Mouse (Mus musculus) heart, postnatal 0 days (tissue): ENCODE results near the gene Nr2c1. TPM values are rescaled to one million over a fixed set of nuclear protein-coding genes. Genes with fewer than 3 reads are reported as not detected.

Source experiments
- ATAC-seq: fragments of 200-750 bp; cut with Nextera tagmentation; 2 replicates; pipeline ENCODE4 v1.8.0; 2017; ENCODE audit warnings: low read depth, moderate number of reproducible peaks, moderate library complexity; ENCODE audit not compliant: insufficient read depth
- DNase-seq: peaks from one replicate; pipeline ENCODE4 v3.0.0-alpha.2; 2016; ENCODE audit warnings: low spot score
- H3K27ac ChIP-seq: fragments of 300-500 bp; sonication (generic); 2 replicates; pipeline ENCODE4 v1.5.1; 2014; ENCODE audit warnings: low read depth, mild to moderate bottlenecking
- H3K27me3 ChIP-seq: fragments of 300-500 bp; sonication (generic); 2 replicates; pipeline ENCODE4 v1.6.1; 2014; ENCODE audit warnings: low read length, mixed read lengths; ENCODE audit not compliant: control insufficient read depth, insufficient read depth
- H3K36me3 ChIP-seq: fragments of 300-500 bp; sonication (generic); replicated peaks from 2 replicates; pipeline ENCODE4 v1.6.1; 2014; ENCODE audit warnings: low read length, mixed read lengths; ENCODE audit not compliant: control insufficient read depth, insufficient read depth
- H3K4me1 ChIP-seq: fragments of 300-500 bp; sonication (generic); 2 replicates; pipeline ENCODE4 v1.6.1; 2014; ENCODE audit warnings: antibody characterized with exemption; ENCODE audit not compliant: control insufficient read depth, insufficient read depth
- H3K4me2 ChIP-seq: fragments of 300-500 bp; sonication (generic); 2 replicates; pipeline ENCODE4 v1.6.1; 2014; ENCODE audit warnings: low read depth, mild to moderate bottlenecking, low read length, moderate library complexity
- H3K4me3 ChIP-seq: fragments of 300-500 bp; sonication (generic); 2 replicates; pipeline ENCODE4 v1.5.1; 2014; ENCODE audit warnings: low read depth, low read length
- H3K9ac ChIP-seq: fragments of 300-500 bp; sonication (generic); replicated peaks from 2 replicates; pipeline ENCODE4 v1.6.1; 2014; ENCODE audit warnings: low read depth, low read length, mixed read lengths
- H3K9me3 ChIP-seq: fragments of 300-500 bp; sonication (generic); replicated peaks from 2 replicates; pipeline ENCODE4 v1.6.1; 2016; ENCODE audit warnings: low read length; ENCODE audit not compliant: control insufficient read depth
- CTCF ChIP-seq: IDR thresholded peaks from 2 replicates; pipeline ENCODE4 v1.5.1; 2016; ENCODE audit warnings: antibody characterized with exemption, control low read depth, low read depth
- EP300 ChIP-seq: IDR thresholded peaks from 2 replicates; pipeline ENCODE4 v1.6.1; 2016; ENCODE audit warnings: antibody characterized with exemption, low read depth
- WGBS: fragments of 180-500 bp; shearing (Covaris S2); extraction: QIAGEN DNeasy Blood & Tissue Kit; methylation state at CpG from one replicate; pipeline ENCODE4 v1.1.7; 2014; 5-methylcytosine and 5-hydroxymethylcytosine counted together
- polyA plus RNA-seq: library from polyadenylated mRNA; unstranded; fragments of >200 nt; fragmentation: Nextera tagmentation; extraction: Ambion mirVana; gene quantifications from 2 replicates; pipeline ENCODE4 v1.2.1, GENCODE M21; 2015
- total RNA-seq: library from RNA; depleted of rRNA; stranded (reverse); fragments of >200 nt; gene quantifications from 2 replicates; pipeline ENCODE4 v1.2.3, GENCODE M21; 2014; ENCODE audit warnings: low replicate concordance

The Nr2c1 gene
- total and polyA plus RNA-seq, 2 experiments from 2014 or later: 4.8 to 5.2 TPM

- Histone ChIP-seq H3K27ac (no peak overlapping the region), H3K4me3 (no peak overlapping the region), H3K4me1 (no peaks in the 10 kb centered on the region), H3K36me3 (peaks cover 62% of the 10 kb centered on the region), H3K9ac (no peak overlapping the region), H3K27me3 (no peaks in the 10 kb centered on the region), H3K4me2 (no peak overlapping the region), H3K9me3 (no peaks in the 10 kb centered on the region)
- TF ChIP-seq CTCF (no peak), EP300 (no peak)
- ATAC-seq (no peak), DNase-seq (no peak)
- 86% methylated on average over 2 of the region's 2 CpGs for WGBS
Observed at GRCm38 (mm10) chr10:94211725-94212124, 63.9 kb downstream of the Nr2c1 start.

DNA sequence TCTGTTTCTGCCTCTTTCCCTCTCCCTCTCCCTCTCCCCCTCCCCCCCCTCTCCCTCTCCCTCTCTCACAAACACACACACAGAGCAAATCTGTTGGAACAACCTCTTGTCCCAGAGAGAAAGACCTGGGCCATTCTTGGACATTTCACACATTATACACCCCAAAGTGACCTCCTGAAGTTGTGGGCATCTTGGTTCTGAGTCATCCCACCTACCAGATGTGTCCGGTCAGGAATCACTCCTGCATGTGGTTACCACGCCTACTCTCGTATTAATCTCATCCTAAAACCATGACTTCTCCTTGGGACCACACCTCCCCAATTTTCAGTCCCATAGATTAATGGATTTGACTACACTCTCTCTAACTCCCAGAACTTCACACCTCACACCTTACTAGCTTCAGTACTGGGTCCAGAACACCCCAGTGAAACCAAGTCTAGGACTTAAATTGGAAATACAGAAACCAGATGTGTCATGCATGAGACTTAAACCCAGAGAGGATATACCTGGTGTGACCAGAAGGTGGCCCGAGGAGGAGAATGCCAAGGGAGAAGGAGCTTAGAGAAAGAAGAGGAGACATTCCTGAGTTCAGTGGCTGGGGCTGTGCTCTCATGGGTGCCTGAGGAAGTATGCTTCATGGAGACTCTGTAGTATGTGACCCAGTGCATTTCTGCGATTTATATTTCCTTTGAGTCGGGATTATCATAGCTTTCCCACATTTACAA, 77.4 kb downstream of the Nr2c1 start:
- no peak for ATAC-seq
- TF ChIP-seq EP300 (no peak), CTCF (peak; percentile 40)

GRCm38 (mm10) chr10:94230172-94230981, 82.6 kb downstream of the Nr2c1 start:
- DNase-seq: no peak

More for the DNA sequence above, 77.4 kb downstream of the Nr2c1 start:
- DNase-seq: no peak
- H3K4me1 ChIP-seq: no peaks in the 10 kb centered on the region
- 75% methylated on average over 6 of the region's 6 CpGs for WGBS
- peaks cover 10% of the 10 kb centered on the region for H3K36me3 ChIP-seq
- no peaks in the 10 kb centered on the region for H3K27me3 ChIP-seq
- no peak overlapping the region for H3K27ac ChIP-seq
- H3K4me3 ChIP-seq: no peak overlapping the region
- no peak overlapping the region for H3K4me2 ChIP-seq
- no peaks in the 10 kb centered on the region for H3K9me3 ChIP-seq
- no peak overlapping the region for H3K9ac ChIP-seq

DNA sequence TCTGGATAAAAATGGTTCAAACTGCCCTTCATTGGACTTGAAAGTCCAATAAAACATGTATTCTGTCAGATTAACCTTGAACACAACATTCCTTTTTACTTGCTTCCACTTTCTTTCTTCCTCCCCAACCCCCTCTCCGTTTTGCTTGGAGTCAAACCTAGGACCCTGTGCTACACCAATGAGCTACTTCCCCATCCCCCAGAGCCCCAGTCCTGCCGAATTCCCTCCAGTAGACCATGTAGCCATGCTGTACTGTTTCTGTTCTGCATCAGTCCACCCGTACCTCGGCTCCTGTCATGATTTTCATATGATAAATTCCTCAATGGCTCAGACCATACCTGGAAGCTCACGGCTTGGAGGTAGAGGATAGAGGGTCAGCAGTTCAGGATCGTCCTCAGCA, 83.2 kb downstream of the Nr2c1 start:
- ATAC-seq (no peak), DNase-seq (no peak)
- Histone ChIP-seq H3K9me3 (no peaks in the 10 kb centered on the region), H3K27me3 (no peaks in the 10 kb centered on the region), H3K27ac (no peak overlapping the region), H3K36me3 (no peaks in the 10 kb centered on the region), H3K4me1 (no peaks in the 10 kb centered on the region), H3K9ac (no peak overlapping the region), H3K4me2 (no peak overlapping the region), H3K4me3 (no peak overlapping the region)
- TF ChIP-seq CTCF (no peak), EP300 (no peak)
- WGBS: 74% methylated on average over 6 of the region's 6 CpGs

More at GRCm38 (mm10) chr10:94230172-94230981, 82.6 kb downstream of the Nr2c1 start:
- Histone ChIP-seq H3K27me3 (no peaks in the 10 kb centered on the region), H3K9me3 (no peaks in the 10 kb centered on the region), H3K4me2 (no peak overlapping the region), H3K36me3 (no peaks in the 10 kb centered on the region), H3K9ac (no peak overlapping the region), H3K4me3 (no peak overlapping the region), H3K27ac (no peak overlapping the region), H3K4me1 (no peaks in the 10 kb centered on the region)
- TF ChIP-seq CTCF: no peak
- TF ChIP-seq EP300: no peak
- 73% methylated on average over 19 of the region's 19 CpGs for WGBS
- ATAC-seq: no peak

- DNase-seq (no peak), ATAC-seq (no peak)
- Histone ChIP-seq H3K9me3 (no peaks in the 10 kb centered on the region), H3K4me2 (no peak overlapping the region), H3K27ac (no peak overlapping the region), H3K27me3 (no peaks in the 10 kb centered on the region), H3K36me3 (no peaks in the 10 kb centered on the region), H3K4me1 (no peaks in the 10 kb centered on the region), H3K9ac (no peak overlapping the region), H3K4me3 (no peak overlapping the region)
- 42% methylated on average over 4 of the region's 4 CpGs for WGBS
- TF ChIP-seq EP300 (no peak), CTCF (no peak)
Observed at GRCm38 (mm10) chr10:94235200-94235599, 87.4 kb downstream of the Nr2c1 start.
